Mouse (Mus musculus): ENCODE results near the gene Ap3b1. TPM values are rescaled to one million over a fixed set of nuclear protein-coding genes. Genes with fewer than 3 reads are reported as not detected.

The Ap3b1 gene
- polyA plus RNA-seq, 1 experiment = 29.3 TPM

DNA sequence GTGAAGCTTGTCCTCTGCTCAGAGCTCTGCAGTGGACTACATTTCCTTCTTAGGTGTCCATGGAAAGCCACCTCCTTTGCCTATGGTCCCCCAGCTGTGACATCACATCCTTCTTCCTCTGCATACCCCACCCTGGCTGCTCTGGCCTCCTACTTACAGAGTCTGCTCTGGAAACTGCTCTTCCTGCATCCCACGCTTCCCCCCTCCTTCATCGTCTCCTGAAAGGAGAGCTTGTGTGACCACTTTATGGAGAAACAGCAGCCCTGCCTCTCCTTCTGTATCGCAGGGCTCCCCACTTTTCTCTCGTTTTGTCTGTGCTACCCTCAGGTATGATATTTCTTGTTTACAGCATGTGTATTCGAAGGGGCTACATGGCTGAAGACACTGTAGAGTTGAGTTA is 33.5 kb downstream of the Ap3b1 start:
- no peak overlapping the region for H3ac ChIP-seq (ENCODE audit: control insufficient read depth, insufficient read length)
- H3K4me2 ChIP-seq (ENCODE audit: low read depth) = no peak overlapping the region
- peaks cover 14% of the 10 kb centered on the region for H3K36me3 ChIP-seq (ENCODE audit: control insufficient read depth, insufficient read depth)
- no peak overlapping the region for H3K4me3 ChIP-seq
- H3K79me2 ChIP-seq (ENCODE audit: control insufficient read depth, insufficient read depth) = peaks cover 9% of the 10 kb centered on the region
- no peaks in the 10 kb centered on the region for H3K27me3 ChIP-seq (ENCODE audit: control insufficient read depth, insufficient read depth, insufficient read length)
- TF ChIP-seq MYOG (IDR thresholded peaks at IDR 0.05; ENCODE audit: control insufficient read depth in 1 of 3, insufficient read depth in 1 of 3, insufficient read length in 2 of 3, low read depth in 2 of 3) (no peak), TCF12 (IDR thresholded peaks at IDR 0.05; ENCODE audit: insufficient read depth, poor library complexity, severe bottlenecking) (no peak), POLR2AphosphoS2 (IDR thresholded peaks at IDR 0.05; ENCODE audit: insufficient read length, low read depth) (no peak), CEBPB (IDR thresholded peaks at IDR 0.05; ENCODE audit: insufficient read depth, poor library complexity, severe bottlenecking) (no peak), TCF3 (IDR thresholded peaks at IDR 0.05; ENCODE audit: insufficient read length, low read depth) (no peak), REST (IDR thresholded peaks at IDR 0.05; ENCODE audit: insufficient read depth, insufficient read length) (no peak), MYOD1 (IDR thresholded peaks at IDR 0.05; ENCODE audit: control insufficient read depth in 1 of 3, insufficient read length in 2 of 3, low read depth in 2 of 3) (no peak), USF1 (IDR thresholded peaks at IDR 0.05; ENCODE audit: low read depth) (no peak)

DNA sequence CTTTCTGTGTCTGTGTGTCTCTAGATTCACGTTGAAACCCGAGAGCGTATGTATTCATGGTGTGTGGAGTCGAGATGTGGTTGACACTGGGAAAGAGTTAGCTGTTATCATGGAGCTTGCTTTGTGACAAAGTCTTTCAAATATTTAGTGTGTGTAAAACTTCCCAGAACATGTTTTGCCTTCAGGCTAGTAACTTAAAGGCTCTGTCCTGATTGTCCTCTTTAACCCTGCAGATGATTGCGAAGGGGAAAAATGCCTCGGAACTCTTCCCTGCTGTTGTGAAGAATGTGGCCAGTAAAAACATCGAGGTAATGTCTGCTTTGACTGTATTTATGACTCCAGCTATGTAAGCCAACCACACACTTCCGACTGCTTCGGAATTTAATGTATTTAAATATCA is 35.7 kb downstream of the Ap3b1 start:
- Histone ChIP-seq H3K27me3 (ENCODE audit: control insufficient read depth, insufficient read depth, insufficient read length) (no peaks in the 10 kb centered on the region), H3K36me3 (ENCODE audit: control insufficient read depth, insufficient read depth) (peaks cover 14% of the 10 kb centered on the region), H3K4me3 (no peak overlapping the region), H3K79me2 (ENCODE audit: control insufficient read depth, insufficient read depth) (no peaks in the 10 kb centered on the region), H3K4me2 (ENCODE audit: low read depth) (no peak overlapping the region), H3ac (ENCODE audit: control insufficient read depth, insufficient read length) (no peak overlapping the region)
- TF ChIP-seq MYOD1 (IDR thresholded peaks at IDR 0.05; ENCODE audit: control insufficient read depth in 1 of 3, insufficient read length in 2 of 3, low read depth in 2 of 3) (no peak), REST (IDR thresholded peaks at IDR 0.05; ENCODE audit: insufficient read depth, insufficient read length) (no peak), TCF12 (IDR thresholded peaks at IDR 0.05; ENCODE audit: insufficient read depth, poor library complexity, severe bottlenecking) (no peak), TCF3 (IDR thresholded peaks at IDR 0.05; ENCODE audit: insufficient read length, low read depth) (no peak), USF1 (IDR thresholded peaks at IDR 0.05; ENCODE audit: low read depth) (no peak), MYOG (IDR thresholded peaks at IDR 0.05; ENCODE audit: control insufficient read depth in 1 of 3, insufficient read depth in 1 of 3, insufficient read length in 2 of 3, low read depth in 2 of 3) (no peak), POLR2AphosphoS2 (IDR thresholded peaks at IDR 0.05; ENCODE audit: insufficient read length, low read depth) (no peak), SRF (IDR thresholded peaks at IDR 0.05; ENCODE audit: control insufficient read depth, insufficient read length, low read depth) (no peak), CEBPB (IDR thresholded peaks at IDR 0.05; ENCODE audit: insufficient read depth, poor library complexity, severe bottlenecking) (no peak), POLR2A (IDR thresholded peaks at IDR 0.05; ENCODE audit: insufficient read length, low read depth) (no peak), E2F4 (IDR thresholded peaks at IDR 0.05; ENCODE audit: insufficient read depth) (no peak), MAX (IDR thresholded peaks at IDR 0.05; ENCODE audit: low read depth) (no peak)

DNA sequence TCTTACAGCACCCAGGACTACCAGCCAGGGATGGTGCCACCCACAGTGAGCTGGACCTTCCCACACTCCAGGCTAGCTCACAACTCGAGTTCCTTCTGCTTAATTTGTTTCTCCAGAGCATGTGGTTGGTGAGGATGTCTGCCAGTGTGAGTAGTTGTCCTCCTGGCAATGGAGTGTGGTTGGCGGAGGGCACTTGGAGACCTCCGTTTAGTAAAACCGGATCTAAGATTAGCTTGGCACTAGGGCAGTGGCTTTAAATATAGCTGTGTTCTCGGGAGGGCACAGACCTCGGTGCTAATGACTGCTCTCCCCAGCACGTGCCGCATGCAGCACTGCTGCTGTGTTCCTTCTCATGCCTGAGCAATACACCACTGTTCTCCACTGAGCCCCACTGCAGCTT is 37.0 kb downstream of the Ap3b1 start:
- TF ChIP-seq MYOG (IDR thresholded peaks at IDR 0.05; ENCODE audit: control insufficient read depth in 1 of 3, insufficient read depth in 1 of 3, insufficient read length in 2 of 3, low read depth in 2 of 3) (no peak), USF1 (IDR thresholded peaks at IDR 0.05; ENCODE audit: low read depth) (no peak), REST (IDR thresholded peaks at IDR 0.05; ENCODE audit: insufficient read depth, insufficient read length) (no peak), TCF3 (IDR thresholded peaks at IDR 0.05; ENCODE audit: insufficient read length, low read depth) (no peak), POLR2A (IDR thresholded peaks at IDR 0.05; ENCODE audit: insufficient read length, low read depth) (no peak), MAX (IDR thresholded peaks at IDR 0.05; ENCODE audit: low read depth) (no peak), E2F4 (IDR thresholded peaks at IDR 0.05; ENCODE audit: insufficient read depth) (no peak), SRF (IDR thresholded peaks at IDR 0.05; ENCODE audit: control insufficient read depth, insufficient read length, low read depth) (no peak), TCF12 (IDR thresholded peaks at IDR 0.05; ENCODE audit: insufficient read depth, poor library complexity, severe bottlenecking) (no peak), MYOD1 (IDR thresholded peaks at IDR 0.05; ENCODE audit: control insufficient read depth in 1 of 3, insufficient read length in 2 of 3, low read depth in 2 of 3) (no peak), CEBPB (IDR thresholded peaks at IDR 0.05; ENCODE audit: insufficient read depth, poor library complexity, severe bottlenecking) (no peak), POLR2AphosphoS2 (IDR thresholded peaks at IDR 0.05; ENCODE audit: insufficient read length, low read depth) (no peak)
- no peak overlapping the region for H3K4me2 ChIP-seq (ENCODE audit: low read depth)
- no peak overlapping the region for H3ac ChIP-seq (ENCODE audit: control insufficient read depth, insufficient read length)
- no peak overlapping the region for H3K4me3 ChIP-seq
- peaks cover 14% of the 10 kb centered on the region for H3K36me3 ChIP-seq (ENCODE audit: control insufficient read depth, insufficient read depth)
- H3K27me3 ChIP-seq (ENCODE audit: control insufficient read depth, insufficient read depth, insufficient read length) = no peaks in the 10 kb centered on the region
- no peaks in the 10 kb centered on the region for H3K79me2 ChIP-seq (ENCODE audit: control insufficient read depth, insufficient read depth)

DNA sequence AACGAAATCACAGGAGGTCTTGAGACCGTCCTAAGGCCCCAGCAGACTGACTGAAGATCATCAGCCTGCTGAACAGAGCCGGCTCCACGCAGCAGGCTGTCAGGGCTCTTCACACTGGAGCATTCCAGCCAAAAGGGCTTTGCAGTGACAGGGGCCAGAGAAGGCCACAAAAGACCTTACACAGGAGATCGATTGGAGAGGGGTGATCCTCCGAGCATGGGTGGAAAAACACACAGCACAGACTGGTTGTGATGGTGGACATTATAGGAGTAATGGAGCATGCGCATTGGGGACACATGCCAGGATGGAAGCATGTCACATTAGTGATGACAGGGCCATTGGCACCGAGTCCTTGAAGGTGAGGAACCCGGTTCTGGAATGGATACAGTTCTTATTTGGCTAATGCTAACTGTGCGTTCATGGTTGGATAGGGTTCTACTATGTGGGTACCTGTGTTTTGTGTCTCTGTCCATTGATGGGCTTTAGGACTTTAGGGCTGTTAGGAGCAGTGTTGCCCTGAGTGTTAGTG is 37.7 kb downstream of the Ap3b1 start:
- Histone ChIP-seq H3K4me3 (no peak overlapping the region), H3K4me2 (ENCODE audit: low read depth) (no peak overlapping the region), H3K79me2 (ENCODE audit: control insufficient read depth, insufficient read depth) (no peaks in the 10 kb centered on the region), H3K27me3 (ENCODE audit: control insufficient read depth, insufficient read depth, insufficient read length) (no peaks in the 10 kb centered on the region), H3K36me3 (ENCODE audit: control insufficient read depth, insufficient read depth) (peaks cover 14% of the 10 kb centered on the region), H3ac (ENCODE audit: control insufficient read depth, insufficient read length) (no peak overlapping the region)
- TF ChIP-seq SRF (IDR thresholded peaks at IDR 0.05; ENCODE audit: control insufficient read depth, insufficient read length, low read depth) (no peak), TCF3 (IDR thresholded peaks at IDR 0.05; ENCODE audit: insufficient read length, low read depth) (no peak), POLR2AphosphoS2 (IDR thresholded peaks at IDR 0.05; ENCODE audit: insufficient read length, low read depth) (no peak), E2F4 (IDR thresholded peaks at IDR 0.05; ENCODE audit: insufficient read depth) (no peak), CEBPB (IDR thresholded peaks at IDR 0.05; ENCODE audit: insufficient read depth, poor library complexity, severe bottlenecking) (no peak), MYOG (IDR thresholded peaks at IDR 0.05; ENCODE audit: control insufficient read depth in 1 of 3, insufficient read depth in 1 of 3, insufficient read length in 2 of 3, low read depth in 2 of 3) (no peak), MAX (IDR thresholded peaks at IDR 0.05; ENCODE audit: low read depth) (no peak), MYOD1 (IDR thresholded peaks at IDR 0.05; ENCODE audit: control insufficient read depth in 1 of 3, insufficient read length in 2 of 3, low read depth in 2 of 3) (no peak)

All from myocyte (in vitro differentiated cells).